Mouse (Mus musculus) ES-CJ7 (cell line): ENCODE data around the gene Traip.

Source experiments
- DNase-seq: peaks from one replicate; pipeline ENCODE4 v3.0.0; 2011; ENCODE audit warnings: low read depth, low spot score

Gene Traip

GRCm38 (mm10) chr9:107934146-107934545 is 15.8 kb upstream of the Traip start:
- no peak for DNase-seq

- no peak for DNase-seq
These were observed 14.6 kb upstream of the Traip start, which contains the start of gene Camkv for GRCm38 (mm10) chr9:107935374-107935773. Gene Camkv, plus strand, starts transcription at chr9:107935674.

GRCm38 (mm10) chr9:107935790-107936214 is 14.1 kb upstream of the Traip start:
- DNase-seq = no peak

- peak; percentile 62 for DNase-seq
These were observed 13.6 kb upstream of the Traip start for GRCm38 (mm10) chr9:107936215-107936822.

GRCm38 (mm10) chr9:107936831-107937230 is 13.1 kb upstream of the Traip start:
- no peak for DNase-seq

- DNase-seq = no peak
These were observed 2.4 kb upstream of the Traip start for GRCm38 (mm10) chr9:107947241-107948194.

GRCm38 (mm10) chr9:107949184-107949921 is 583 bp upstream of the Traip start:
- DNase-seq = no peak

- peak; percentile 92 for DNase-seq
These were observed 772 bp downstream of the Traip start for GRCm38 (mm10) chr9:107950460-107951355.

GRCm38 (mm10) chr9:107955613-107956289 is 5.8 kb downstream of the Traip start:
- DNase-seq = no peak

- DNase-seq = peak; percentile 82
These were observed 7.2 kb downstream of the Traip start for GRCm38 (mm10) chr9:107957141-107957540.

- DNase-seq = no peak
These were observed 10.0 kb downstream of the Traip start for GRCm38 (mm10) chr9:107959896-107960295.

- DNase-seq = peak; percentile 62
These were observed 11.0 kb downstream of the Traip start for GRCm38 (mm10) chr9:107960928-107961327.

- peak; percentile 92 for DNase-seq
These were observed 11.4 kb downstream of the Traip start for GRCm38 (mm10) chr9:107961351-107961762.

- DNase-seq = peak; percentile 82
These were observed 11.9 kb downstream of the Traip start for GRCm38 (mm10) chr9:107961881-107962280.

GRCm38 (mm10) chr9:107962916-107963315 is 13.0 kb downstream of the Traip start:
- no peak for DNase-seq

GRCm38 (mm10) chr9:107963700-107964099 is 13.8 kb downstream of the Traip start:
- peak; percentile 76 for DNase-seq

- DNase-seq = no peak
These were observed 14.7 kb downstream of the Traip start for GRCm38 (mm10) chr9:107964681-107965080.

- no peak for DNase-seq
These were observed 16.7 kb downstream of the Traip start for GRCm38 (mm10) chr9:107966676-107967075.

GRCm38 (mm10) chr9:107967437-107967836 is 17.5 kb downstream of the Traip start:
- DNase-seq = no peak

- no peak for DNase-seq
These were observed 18.6 kb downstream of the Traip start for GRCm38 (mm10) chr9:107968531-107968930.
